Mouse (Mus musculus): ENCODE data around the gene Rgs7.

DNA sequence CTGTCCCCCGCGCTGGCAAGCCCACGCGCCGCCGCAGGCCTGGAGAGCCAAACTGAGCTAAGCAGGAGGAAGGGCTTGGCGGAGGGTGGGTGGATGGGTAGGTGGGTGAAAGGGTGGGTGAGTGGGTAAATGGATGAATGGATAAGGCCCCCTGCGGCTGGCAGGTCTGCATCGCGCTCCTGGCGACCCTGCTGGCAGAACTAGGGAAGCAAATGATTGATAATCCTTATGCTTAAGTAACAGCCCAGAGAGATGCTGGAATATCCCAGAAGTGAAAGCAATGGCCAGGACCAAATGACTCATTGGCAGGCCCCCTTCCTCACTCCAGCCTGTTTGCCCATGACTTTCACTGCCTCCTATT lies 363 bp upstream of the Rgs7 start:
- TF ChIP-seq CTCF (conservative IDR thresholded peaks at IDR 0.05; ENCODE audit: low read length), result no peak
- TF ChIP-seq NANOG (IDR thresholded peaks at IDR 0.05; ENCODE audit: borderline replicate concordance, low read length), result no peak
- no peak for TF ChIP-seq POU5F1 (IDR thresholded peaks at IDR 0.05; ENCODE audit: borderline replicate concordance, low read length)
